Mouse (Mus musculus) forelimb bud, embryonic 11.5 days (tissue): ENCODE measurements around the gene Terb2.
"Not testable (repeated sequence)": the region's sequence is repeated elsewhere in the genome, so short reads cannot be mapped to it uniquely, and the experiment has no call there.

Source experiments
- DNase-seq: peaks from one replicate; pipeline ENCODE4 v3.0.0-alpha.2; 2012; ENCODE audit warnings: low read depth, low spot score

The Terb2 gene

DNA sequence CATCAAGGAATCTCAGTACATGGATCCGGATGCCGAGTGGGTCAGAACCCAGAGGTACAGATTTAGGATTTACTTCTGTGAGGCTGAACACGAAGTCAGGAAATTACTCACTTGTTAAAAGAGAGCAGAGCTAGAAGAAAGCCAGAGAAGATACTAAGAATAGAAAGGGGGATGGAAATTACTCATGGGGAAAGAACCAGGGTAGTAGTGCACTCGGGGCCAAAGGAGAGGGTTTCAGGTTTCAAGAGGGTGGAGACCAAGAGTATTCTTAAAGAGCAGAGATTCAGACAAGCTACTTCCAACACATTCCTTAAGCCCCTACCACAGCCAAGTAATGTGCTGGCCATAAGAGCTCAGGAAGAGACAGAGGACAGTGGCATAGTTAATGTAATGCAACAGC, 24.5 kb upstream of the Terb2 start:
- DNase-seq = peak; percentile 12

DNA sequence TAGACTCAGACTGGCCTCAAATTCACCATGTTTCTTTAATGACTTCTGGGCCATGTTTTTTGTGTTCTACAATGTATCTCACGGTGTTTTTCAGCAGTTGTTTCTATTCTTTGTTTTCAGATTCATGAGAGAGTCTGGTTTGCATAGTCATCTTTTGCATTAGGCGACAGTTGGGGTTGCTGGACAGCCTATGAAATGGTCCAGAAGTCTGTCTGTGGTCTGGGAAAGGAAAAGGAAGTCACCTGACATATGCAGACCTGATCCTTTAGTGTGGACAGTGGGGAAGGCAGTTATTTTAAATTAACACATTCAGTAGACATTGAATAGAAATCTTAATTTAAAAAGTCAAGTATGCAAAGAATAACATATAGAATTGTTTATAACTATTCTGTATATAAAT, 23.5 kb upstream of the Terb2 start:
- DNase-seq = no peak

DNA sequence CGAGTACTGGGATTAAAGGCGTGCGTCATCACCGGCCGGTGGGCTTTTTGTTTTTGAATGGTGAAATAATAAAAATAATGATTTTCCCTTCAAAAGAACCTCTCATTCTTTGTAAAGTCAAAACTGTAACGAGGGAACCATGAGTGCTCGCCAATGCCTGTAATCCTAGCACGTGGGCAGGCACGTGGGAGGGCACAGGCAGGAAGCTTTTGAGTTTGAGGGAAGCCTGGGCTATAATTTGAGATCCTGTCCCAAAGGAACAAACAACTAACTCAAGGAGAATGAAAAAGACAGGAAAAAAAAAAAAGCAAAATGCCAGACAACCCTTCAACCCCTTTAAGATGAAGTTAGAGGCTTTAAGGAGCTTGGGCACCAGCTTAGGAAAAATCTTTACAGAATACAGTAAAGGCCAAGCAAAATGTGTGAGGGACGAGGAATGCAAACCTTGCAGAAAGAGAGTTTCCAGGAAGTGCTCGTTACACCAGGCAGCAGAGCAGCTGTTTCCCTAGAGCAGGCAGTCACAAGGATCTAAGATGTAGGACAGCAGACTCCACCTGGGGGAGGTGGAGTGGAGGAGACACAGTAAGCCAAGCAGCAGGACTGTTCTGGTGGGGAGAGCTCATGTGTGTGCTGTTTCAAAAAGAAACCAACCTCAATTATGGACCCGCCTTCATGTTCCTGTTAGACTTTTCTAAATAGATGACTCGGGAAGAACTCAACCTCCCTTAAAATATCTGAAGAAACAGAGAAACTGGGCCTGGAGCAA, 22.5 kb upstream of the Terb2 start:
- no peak for DNase-seq

DNA sequence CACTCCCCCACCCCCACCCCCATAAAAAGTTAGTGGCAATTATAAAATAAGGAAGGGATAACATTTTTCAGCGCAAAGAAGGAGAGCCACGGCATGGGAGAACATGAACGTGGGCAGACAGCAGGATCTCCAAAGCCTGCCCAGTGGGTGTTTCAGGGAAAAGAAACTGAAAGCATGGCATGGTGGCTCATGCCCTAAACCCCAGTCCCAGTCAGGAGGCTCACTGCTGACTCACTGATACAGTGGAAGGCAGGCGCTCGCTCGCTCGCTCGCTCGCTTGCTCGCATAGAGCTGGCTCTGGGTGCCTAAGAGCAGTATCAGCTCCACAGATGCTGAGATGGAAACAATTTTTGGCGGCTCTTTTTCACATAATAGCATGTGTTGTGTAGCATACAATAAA, 21.8 kb upstream of the Terb2 start:
- DNase-seq = no peak

DNA sequence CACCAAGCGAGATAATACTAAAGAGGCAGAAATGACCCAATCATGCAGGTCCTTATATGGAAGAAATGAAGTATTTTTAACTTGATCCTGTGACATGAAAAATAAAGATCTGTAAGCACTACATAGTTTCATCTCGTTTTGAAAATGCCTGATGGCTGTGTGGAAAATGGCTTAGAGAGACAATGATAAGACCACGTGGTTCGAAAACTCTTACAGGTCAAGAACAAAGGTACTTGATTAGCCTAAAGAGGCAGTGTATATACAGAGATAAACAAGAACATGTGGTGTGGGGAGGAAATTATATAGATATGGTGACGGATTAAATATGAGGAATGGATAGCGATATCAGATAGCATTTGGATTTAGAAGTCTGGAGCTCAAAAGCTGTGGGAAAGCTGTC, 14.8 kb upstream of the Terb2 start:
- no peak for DNase-seq

DNA sequence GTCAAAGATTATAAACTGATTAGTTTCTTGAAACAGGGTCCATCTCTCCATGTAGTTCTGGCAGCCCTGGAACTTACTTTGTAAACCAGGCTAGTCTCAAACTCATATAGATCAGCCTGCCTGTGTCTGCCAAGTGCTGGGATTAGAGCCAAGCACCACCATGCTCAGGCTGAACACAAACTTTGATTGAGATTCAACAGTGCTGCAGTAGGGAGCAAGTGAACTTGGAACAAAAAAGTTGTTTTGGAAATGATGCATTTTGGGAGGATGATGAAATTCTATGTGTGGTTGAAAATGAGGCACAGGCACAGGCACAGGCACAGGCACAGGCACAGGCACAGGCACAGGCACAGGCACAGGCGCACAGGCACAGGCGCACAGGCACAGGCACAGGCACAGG, 13.9 kb upstream of the Terb2 start:
- DNase-seq = no peak

DNA sequence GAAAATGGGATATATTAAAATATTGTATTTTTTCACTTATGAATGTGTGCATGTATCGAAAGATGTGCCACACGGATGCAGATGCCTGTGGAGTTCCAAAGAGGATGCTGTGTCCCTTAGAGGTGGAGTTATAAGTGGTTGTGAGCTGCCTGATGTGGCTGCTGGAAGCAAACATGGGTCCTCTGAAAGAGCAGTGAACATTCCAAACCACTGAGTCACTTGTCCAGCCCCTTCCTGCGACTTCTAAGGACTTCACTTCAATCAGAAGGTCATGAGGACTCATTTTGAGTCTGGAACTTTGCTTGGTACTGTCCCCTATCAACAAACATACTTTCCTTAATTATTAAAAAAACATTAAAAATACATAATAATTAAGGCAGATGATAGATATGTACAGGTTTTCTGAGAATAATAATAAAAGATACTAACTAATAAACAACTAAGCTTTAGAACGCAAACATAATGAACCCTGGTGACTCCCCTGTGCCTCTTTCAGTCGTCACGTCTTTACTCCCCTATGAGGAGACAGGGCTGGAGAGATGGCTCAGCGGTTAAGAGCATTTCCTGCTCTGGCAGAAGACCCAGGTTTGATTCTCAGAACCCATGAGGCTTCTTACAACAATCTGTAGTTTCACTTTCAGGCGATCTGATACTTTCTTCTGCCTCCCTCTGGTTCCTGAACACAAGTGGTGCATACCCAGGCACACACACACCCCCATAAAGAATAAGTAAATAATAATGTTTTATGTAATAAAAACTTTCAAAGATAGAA, 5.8 kb upstream of the Terb2 start:
- no peak for DNase-seq

DNA sequence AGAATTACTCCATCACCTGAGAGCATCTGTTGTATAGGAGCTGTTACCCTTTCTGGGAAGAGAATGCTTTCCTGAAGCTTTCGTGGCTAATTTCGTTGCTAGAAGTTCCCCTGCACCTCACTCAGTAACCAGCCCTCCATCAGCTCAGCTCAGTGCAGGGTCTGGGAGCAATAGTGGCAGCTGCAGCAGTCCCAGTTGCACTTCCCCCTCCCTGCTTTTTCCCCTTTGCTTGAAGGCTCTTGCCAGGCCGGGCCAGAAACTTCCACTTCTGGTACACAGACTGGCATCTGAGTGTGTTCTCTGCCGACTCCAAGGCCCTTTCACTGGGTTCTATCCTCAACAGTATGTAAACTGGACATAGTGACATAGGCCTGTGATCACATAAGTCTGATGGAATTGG, 986 bp upstream of the Terb2 start:
- no peak for DNase-seq

DNA sequence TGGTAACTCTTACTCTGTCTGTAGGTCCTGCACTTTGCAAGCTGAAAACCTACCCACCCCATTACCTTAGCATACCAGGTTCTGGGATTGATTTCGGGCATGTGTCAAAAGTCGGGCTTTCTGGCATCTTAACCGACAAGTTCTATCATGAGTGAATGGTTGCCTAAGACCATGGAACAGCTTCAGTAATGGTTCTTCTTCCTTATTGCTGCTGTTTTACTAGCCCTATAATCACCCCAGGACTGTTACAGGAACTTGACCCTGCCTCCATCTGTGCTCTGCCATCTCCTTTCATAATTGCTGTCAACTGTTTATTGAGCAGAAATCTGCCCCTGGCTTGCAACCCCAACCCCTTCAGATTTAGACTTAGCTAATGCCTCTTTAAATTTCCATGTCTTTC, 679 bp downstream of the Terb2 start:
- DNase-seq = peak; percentile 8

DNA sequence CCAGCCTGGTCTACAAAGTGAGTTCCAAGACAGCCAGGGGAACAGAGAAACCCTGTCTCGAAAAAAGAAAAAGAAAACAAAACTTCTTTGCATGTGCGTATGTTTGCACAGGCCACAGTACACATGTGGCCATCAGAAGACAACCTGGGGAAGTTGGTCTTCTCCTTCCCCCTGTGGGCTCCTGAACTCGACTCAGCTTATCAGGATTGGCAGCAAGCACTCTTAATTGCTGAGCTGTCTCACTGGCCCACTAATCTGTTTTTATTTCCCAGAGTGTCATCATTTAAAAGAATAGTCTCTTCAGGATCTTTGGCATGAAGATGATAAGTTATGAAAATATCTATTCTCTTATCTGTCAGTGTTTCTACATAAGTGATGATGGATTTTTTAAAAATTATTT, 5.8 kb downstream of the Terb2 start:
- no peak for DNase-seq

DNA sequence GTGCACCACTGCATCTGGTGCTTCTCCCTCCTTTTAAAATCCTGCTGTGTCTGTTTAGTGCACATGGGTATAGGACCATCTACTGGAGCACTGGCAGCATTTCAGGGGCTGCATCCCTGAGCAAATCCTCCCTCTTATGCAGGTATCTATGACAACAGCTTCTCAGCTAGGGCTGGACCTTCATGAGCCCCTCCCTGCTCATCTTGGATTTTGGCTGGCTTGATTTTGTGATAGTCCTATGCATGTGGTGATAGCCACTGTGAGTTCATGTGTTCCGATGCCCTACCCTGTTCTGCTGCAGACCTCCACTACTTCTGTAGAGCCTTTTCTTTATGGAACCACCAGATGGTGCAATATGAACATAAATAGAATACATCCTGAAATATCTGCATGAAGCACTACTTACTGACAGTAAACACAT, 8.4 kb downstream of the Terb2 start:
- DNase-seq = peak; percentile 4

DNA sequence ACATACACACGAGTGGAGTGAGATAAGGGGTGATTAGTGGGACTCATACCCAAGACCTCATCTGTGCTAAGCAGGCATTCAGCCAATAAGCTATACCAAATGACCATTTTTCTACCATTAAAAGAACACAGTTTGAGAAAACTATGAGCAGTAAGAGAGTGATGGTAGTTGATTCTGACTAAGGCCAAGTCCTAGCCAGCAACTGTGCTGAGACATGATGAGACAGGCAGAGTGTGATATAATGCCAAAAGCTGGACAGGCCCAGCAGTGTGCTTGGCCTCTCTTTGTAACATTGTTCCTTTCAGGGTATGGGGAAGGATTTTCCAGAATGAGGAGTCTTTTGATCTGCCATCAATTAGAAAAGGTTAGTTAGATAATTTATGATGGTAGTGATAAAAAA, 15.4 kb downstream of the Terb2 start:
- no peak for DNase-seq

DNA sequence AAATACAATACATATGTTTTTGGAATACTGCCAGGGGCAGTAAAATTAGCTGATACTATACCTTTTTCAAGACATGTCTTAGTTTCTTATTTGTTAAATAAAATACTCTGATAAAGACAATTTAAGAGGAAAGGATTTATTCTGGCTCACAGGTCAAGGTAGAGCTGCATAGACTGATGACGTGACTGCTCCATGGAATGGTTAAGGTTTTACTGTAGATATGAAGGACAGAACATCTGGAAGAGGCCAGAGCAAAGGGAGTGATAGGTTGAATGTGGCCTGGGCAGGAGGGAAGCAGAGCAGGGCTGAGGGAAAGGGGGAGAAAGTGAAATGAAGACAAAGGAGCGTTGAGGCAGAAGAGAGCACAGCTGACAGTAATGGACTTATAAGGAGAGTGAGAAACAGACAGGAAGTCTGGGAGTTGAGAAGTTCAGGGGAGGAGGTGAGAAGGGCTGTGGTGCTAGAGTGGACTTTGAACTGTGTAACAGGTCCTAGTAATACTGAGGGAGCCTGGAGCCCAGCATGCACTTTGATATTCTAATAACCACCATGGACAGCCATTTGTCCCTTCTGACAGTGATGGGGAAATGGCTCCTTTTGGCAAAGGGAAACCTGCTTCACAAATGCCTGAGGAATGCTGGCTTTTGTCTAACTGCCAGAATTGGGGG, 20.5 kb downstream of the Terb2 start:
- DNase-seq = no peak

DNA sequence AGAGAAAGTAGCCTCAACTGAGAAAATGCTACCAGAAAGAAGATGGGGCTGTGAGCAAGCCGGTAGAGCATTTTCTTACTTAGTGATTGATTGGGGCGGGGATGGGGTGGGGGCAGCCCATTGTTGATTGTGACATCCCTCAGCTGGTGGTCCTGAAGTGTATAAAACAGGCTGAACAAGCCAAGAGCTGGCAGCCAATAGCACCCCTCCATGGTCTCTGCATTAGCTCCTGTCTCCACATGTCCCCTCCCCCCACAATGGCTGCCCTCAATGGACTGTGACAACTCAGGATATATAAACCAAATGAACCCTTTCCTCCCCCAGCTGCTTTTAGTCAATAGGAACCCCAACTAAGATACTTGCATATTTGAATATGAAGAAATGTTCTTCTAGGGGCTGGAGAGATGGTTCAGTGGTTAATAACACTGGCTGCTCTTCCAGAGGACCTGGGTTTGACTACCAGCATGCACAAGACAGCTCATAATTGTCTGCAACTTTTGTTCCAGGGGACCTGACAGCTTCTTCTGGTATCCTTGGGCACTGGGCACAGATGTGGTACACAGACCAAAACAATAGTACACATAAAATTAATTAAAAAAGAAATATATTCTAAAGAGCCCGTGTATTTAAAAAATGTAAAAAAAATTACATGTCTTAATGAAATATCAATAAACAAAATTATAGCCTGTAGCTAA, 24.6 kb downstream of the Terb2 start:
- DNase-seq = no peak

DNA sequence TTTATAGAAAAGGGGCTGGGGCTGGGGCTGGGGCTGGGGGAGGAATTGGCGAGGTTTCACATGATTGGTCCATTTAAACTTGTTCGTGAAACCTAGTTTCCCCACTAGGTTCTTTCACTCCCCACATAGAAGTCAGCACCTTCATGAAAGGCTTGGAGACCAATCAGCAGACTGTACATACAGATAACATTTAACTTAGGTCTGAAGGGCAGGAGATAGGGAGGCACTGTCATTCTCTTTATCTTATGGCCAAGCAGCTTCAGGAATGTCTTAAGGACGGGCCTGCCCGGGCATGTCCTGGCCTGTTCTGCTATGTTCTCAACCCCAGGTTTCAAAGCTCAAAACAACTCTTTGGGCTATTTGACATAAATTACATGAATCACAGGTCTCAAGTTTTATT, 31.0 kb downstream of the Terb2 start:
- DNase-seq = not testable (repeated sequence)

DNA sequence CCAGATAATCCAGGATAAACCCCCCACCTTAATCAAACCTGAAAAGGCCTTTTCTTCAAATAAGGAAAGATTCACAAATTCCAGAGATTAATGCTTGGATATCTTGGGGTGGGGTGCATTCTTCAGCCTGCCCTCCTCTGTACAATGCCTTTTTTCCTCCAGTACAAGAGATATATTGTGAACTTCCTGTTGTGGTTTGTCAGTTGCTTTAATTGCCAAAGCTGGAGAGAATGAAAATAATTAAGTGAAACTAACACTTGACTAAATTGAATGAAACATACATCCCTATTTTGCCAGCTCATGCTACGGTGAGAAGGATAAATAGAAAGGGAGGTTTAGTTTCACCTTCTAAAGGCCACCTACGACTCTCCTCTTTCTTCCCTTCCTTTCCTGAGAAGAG, 32.2 kb downstream of the Terb2 start:
- DNase-seq = no peak

DNA sequence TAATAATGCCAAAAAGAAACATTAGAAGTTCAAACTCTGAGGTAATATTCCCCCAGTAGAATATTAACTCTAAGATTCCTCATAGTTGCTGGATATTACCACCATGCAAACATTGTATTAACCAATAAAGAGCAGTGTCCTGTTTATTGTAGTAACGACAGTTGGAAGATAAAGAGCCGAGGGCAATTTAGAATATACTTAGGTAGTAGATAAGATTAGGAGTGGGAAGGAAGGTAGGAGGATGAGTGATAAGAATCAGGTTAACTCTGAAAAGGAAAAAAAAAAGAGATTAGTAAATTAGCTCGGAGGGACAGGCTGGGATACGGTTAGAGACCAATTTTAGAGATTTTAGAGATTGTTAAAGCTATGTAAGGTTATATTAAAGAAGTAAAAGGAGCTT, 35.3 kb downstream of the Terb2 start:
- no peak for DNase-seq

DNA sequence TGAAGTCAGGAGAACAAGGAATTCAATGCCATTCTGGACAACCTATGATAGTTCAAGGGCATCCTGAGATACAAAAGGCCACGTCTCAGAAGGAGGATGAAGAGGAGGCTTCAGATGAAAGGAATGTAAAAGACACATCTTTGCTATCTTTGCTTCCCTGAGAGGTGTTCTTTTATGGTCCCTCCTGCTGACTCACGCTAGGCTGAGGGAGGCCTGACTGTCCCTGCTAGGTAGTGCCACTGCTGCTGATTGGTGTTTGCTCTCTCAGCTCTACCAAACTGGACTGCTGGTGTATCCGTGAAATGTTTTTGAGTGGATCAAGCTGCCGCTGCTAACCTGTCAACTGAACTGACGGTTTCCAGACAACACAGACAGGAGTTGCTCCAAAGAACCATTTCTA, 35.7 kb downstream of the Terb2 start:
- no peak for DNase-seq

DNA sequence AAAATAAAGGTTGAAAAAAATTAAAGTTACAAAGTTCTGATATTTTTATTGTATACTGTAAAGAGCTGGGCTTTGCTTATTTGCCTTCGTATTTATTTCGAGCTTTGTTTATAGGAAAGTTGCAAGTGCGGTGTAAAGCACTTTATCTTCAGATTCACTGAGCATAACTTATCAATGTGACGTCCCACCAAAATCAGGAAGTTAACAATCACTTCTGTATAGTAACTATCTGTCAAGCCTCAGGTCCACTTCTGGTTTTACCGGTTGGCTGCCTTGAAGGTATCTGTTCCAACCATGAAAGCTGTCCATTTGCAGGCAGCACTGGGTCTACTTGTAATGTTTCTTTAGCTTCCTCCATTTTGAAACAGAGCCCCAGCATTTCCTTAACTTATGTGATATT, 36.2 kb downstream of the Terb2 start:
- no peak for DNase-seq

DNA sequence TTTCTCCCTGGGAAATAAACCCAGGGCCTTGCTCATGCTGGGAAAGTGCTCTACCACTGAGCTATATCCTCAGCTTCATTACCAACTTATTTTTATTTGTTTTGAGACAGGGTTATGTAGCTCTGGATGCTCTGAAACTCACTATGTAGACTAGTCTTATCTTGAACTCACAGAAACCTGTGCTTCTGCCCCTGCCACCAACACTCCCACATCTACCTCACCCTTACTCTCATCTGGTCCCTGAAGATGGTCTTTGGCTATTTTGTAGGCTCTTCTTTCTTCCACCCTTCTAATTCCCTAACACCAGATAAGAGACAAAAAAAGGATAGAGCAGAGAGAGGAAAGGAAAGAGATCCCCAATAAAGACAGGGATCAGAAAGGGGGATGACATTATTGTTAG, 37.6 kb downstream of the Terb2 start:
- no peak for DNase-seq

DNA sequence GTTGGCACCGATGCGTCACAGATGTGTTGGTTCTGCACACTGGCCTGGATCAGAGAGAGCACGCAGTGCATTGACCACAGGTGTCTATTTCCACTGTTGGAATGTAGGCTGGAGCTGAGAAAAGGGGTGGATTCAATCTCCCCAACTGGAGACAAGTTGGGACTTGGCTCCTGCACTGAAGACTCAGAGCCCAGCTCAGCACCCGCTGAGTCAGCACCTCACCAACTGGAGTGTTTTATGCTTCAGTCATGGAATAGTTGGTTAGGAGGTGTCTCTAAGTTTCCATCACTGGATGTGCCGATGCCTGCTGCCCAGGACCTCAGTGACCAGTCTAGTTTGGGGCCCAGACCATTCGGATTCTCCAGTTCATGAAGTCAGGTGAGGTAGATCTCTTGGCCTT, 44.3 kb downstream of the Terb2 start:
- DNase-seq = no peak

DNA sequence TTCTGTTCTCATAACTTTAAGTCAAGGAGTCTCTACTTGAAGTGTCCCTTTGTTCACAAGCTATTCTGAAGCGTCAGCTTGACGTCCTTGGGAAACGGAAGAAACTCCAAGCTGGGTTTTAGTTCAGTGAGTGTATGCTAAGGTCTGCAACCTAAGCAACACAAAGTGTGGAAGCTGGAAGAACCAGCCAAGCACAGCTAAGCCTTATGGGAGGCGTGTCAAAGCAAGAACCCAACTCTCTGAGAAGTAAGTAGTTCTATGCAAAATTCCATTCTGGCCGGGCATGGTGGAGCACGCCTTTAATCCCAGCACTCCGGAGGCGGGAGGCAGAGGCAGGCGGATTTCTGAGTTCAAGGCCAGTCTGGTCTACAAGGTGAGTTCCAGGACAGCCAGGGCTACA, 45.5 kb downstream of the Terb2 start:
- DNase-seq = no peak
